Mouse (Mus musculus): ENCODE results near the gene Ceacam9. TPM values are rescaled to one million over a fixed set of nuclear protein-coding genes. Genes with fewer than 3 reads are reported as not detected.

Gene Ceacam9
- polyA plus RNA-seq, 1 experiment from 2014 or later, result not detected

- H3K9ac ChIP-seq, result no peak overlapping the region
- 52% methylated on average over 3 of the region's 3 CpGs for WGBS
- H3K4me1 ChIP-seq, result no peaks in the 10 kb centered on the region
- H3K27ac ChIP-seq, result no peak overlapping the region
- H3K36me3 ChIP-seq, result peaks cover 76% of the 10 kb centered on the region
- ATAC-seq (ENCODE audit: insufficient number of reproducible peaks, low FRiP score, low TSS enrichment, low read depth), result no peak
- no peak overlapping the region for H3K4me2 ChIP-seq
- no peak overlapping the region for H3K4me3 ChIP-seq
- no peaks in the 10 kb centered on the region for H3K27me3 ChIP-seq
- no peaks in the 10 kb centered on the region for H3K9me3 ChIP-seq
Measured at GRCm38 (mm10) chr7:16746093-16746492, 24.4 kb downstream of the Ceacam9 start.

DNA sequence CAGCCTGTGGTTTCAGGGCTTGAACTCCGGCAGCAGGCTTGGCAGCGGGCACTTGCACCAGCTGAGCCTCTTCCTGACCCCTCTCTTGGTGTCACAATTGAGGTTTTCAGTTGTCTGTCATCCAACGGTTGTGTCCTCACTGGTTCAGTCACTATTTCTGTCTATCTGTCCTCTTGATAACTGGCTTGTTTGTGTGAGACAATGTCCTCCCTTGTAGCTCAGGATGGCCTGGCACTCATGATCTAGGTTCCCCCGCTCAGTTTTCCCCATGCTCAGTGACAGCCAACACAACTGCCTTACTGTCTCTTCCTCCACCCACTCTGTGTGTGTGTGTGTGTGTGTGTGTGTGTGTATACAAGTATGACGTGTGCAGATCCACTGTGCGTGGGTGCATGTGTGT is 25.9 kb downstream of the Ceacam9 start:
- Histone ChIP-seq H3K4me2 (no peak overlapping the region), H3K27me3 (no peaks in the 10 kb centered on the region), H3K9ac (no peak overlapping the region), H3K4me1 (no peaks in the 10 kb centered on the region), H3K36me3 (peaks cover 68% of the 10 kb centered on the region), H3K9me3 (no peaks in the 10 kb centered on the region), H3K27ac (no peak overlapping the region), H3K4me3 (no peak overlapping the region)
- WGBS, result 86% methylated on average over 6 of the region's 6 CpGs
- no peak for ATAC-seq (ENCODE audit: insufficient number of reproducible peaks, low FRiP score, low TSS enrichment, low read depth)

GRCm38 (mm10) chr7:16752016-16752415 is 30.3 kb downstream of the Ceacam9 start:
- WGBS, result 79% methylated on average over 12 of the region's 12 CpGs
- no peak for ATAC-seq (ENCODE audit: insufficient number of reproducible peaks, low FRiP score, low TSS enrichment, low read depth)
- no peaks in the 10 kb centered on the region for H3K27me3 ChIP-seq

GRCm38 (mm10) chr7:16755362-16756017 is 33.8 kb downstream of the Ceacam9 start:
- Histone ChIP-seq H3K4me2 (no peak overlapping the region), H3K9me3 (no peaks in the 10 kb centered on the region), H3K4me1 (no peaks in the 10 kb centered on the region), H3K9ac (no peak overlapping the region), H3K4me3 (no peak overlapping the region), H3K27ac (no peak overlapping the region), H3K36me3 (no peaks in the 10 kb centered on the region), H3K27me3 (no peaks in the 10 kb centered on the region)
- WGBS, result 57% methylated on average over 17 of the region's 17 CpGs
- no peak for ATAC-seq (ENCODE audit: insufficient number of reproducible peaks, low FRiP score, low TSS enrichment, low read depth)

More at GRCm38 (mm10) chr7:16752016-16752415, 30.3 kb downstream of the Ceacam9 start:
- Histone ChIP-seq H3K9me3 (no peaks in the 10 kb centered on the region), H3K9ac (no peak overlapping the region), H3K36me3 (peaks cover 30% of the 10 kb centered on the region), H3K27ac (no peak overlapping the region), H3K4me1 (no peaks in the 10 kb centered on the region), H3K4me3 (no peak overlapping the region), H3K4me2 (no peak overlapping the region)

DNA sequence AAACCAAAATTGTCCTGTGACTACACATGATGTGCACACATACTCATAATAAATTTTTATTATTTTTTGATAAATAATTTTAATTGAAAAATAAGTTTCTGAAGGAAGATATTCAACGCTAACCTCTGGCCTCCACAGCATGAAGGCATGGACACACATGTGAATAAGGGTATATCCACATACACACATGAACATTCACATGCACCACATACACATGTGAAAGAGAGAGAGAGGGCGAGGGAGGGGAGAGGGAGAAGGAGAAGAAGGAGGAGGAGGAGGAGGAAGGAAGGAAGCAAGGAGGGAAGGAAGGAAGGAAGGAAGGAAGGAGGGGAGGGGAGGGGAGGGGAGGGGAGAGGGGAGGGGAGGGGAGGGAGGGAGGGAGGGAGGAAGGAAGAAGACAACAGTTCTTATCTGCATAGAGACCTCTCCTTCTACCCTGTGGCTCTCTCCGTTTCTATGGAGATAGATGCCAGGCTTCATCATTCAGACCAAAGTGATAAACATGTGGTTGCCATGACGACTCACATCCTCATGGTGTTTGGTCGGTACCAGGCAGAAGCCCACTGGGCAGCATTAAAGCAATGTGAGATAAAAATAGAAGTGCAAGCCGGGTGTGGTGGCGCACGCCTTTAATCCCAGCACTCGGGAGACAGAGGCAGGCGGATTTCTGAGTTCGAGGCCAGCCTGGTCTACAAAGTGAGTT is 37.3 kb downstream of the Ceacam9 start:
- H3K27me3 ChIP-seq, result no peaks in the 10 kb centered on the region
- H3K36me3 ChIP-seq, result no peaks in the 10 kb centered on the region
- H3K4me3 ChIP-seq, result no peak overlapping the region
- H3K27ac ChIP-seq, result no peak overlapping the region
- ATAC-seq (ENCODE audit: insufficient number of reproducible peaks, low FRiP score, low TSS enrichment, low read depth), result no peak
- no peaks in the 10 kb centered on the region for H3K9me3 ChIP-seq
- H3K4me2 ChIP-seq, result no peak overlapping the region
- peaks cover 11% of the 10 kb centered on the region for H3K4me1 ChIP-seq
- 79% methylated on average over 10 of the region's 11 CpGs for WGBS
- H3K9ac ChIP-seq, result no peak overlapping the region

- no peak for ATAC-seq (ENCODE audit: insufficient number of reproducible peaks, low FRiP score, low TSS enrichment, low read depth)
- Histone ChIP-seq H3K4me3 (no peak overlapping the region), H3K9me3 (no peaks in the 10 kb centered on the region), H3K4me2 (no peak overlapping the region), H3K27me3 (no peaks in the 10 kb centered on the region), H3K4me1 (peaks cover 11% of the 10 kb centered on the region), H3K36me3 (no peaks in the 10 kb centered on the region), H3K9ac (no peak overlapping the region), H3K27ac (peak overlapping the region; percentile 57; the same call in 1 of the 2 replicates)
- 22% methylated on average over 8 of the region's 8 CpGs for WGBS
Measured at GRCm38 (mm10) chr7:16760292-16760691, 38.6 kb downstream of the Ceacam9 start.

DNA sequence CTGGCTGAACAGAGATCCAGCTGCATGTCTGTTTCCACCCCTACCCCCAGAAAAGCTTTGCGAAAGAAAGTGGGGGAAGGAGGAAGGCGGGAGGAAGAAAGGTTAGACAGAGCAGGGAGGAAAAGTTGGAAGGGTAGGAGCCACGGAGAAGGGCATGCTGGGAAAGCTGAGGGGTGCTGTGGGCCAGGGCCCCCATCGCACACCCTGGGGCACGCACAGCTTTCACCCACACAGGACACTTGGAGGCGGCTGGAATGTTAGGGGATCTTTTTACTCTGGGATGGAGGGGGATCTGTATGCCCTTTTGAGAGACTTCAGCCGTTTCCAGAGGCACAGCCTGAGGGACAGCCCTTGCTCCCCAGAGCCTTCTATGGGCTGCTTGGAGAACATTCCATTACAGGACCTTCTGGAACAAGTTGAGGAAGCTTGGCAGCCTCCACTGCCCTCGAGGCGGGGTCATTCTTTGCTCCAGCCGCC is 39.3 kb downstream of the Ceacam9 start:
- 20% methylated on average over 10 of the region's 10 CpGs for WGBS
- Histone ChIP-seq H3K27me3 (no peaks in the 10 kb centered on the region), H3K4me2 (peak overlapping the region; percentile 25; the same call in 1 of the 2 replicates), H3K4me1 (peaks cover 11% of the 10 kb centered on the region), H3K9me3 (no peaks in the 10 kb centered on the region), H3K36me3 (no peaks in the 10 kb centered on the region), H3K4me3 (no peak overlapping the region), H3K27ac (peak overlapping the region; percentile 85), H3K9ac (no peak overlapping the region)
- ATAC-seq (ENCODE audit: insufficient number of reproducible peaks, low FRiP score, low TSS enrichment, low read depth), result peak; percentile 57; the same call in 1 of the 2 replicates

GRCm38 (mm10) chr7:16761630-16762029 is 39.9 kb downstream of the Ceacam9 start:
- ATAC-seq (ENCODE audit: insufficient number of reproducible peaks, low FRiP score, low TSS enrichment, low read depth), result no peak
- Histone ChIP-seq H3K9me3 (no peaks in the 10 kb centered on the region), H3K4me1 (peaks cover 11% of the 10 kb centered on the region), H3K4me2 (no peak overlapping the region), H3K9ac (no peak overlapping the region), H3K27me3 (no peaks in the 10 kb centered on the region), H3K27ac (peak overlapping the region; percentile 78), H3K36me3 (no peaks in the 10 kb centered on the region), H3K4me3 (no peak overlapping the region)
- 18% methylated on average over 5 of the region's 5 CpGs for WGBS

DNA sequence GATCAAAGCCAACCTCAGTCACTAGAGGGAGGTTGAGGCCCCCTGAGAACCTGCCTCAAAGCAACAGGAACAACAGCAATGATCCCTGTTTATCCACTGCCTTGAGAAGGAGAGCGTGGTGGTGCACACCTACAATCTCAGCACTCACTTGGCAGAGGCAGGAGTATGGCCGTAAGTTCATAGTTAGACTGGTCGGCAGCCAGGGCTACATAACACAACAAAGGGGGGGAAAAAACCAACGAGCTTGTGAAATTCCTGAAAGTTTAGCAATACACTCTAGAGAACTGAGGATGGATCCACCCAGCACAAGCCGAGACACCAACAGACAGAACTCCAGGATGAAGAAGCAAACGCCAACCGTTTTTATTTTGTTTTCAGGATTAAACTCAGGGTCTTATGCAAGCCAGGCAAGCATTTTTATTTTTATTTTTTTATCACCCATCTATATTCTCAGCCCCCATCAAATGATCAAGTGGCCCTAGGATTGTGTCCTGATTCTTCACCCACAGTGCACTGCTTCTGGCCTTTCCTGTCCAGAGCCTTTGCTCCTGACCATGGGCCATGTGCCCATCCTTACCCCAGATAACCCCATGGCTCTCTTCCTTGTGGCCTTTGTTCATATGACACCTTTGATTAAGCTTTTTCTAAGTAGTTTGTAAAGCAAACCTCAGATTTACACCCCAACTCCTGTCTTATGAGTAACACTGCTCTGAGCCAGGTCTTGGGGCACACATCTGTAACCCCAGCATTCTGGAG is 41.9 kb downstream of the Ceacam9 start:
- Histone ChIP-seq H3K4me3 (no peak overlapping the region), H3K27me3 (no peaks in the 10 kb centered on the region), H3K9me3 (no peaks in the 10 kb centered on the region), H3K4me1 (peaks cover 11% of the 10 kb centered on the region), H3K36me3 (no peaks in the 10 kb centered on the region), H3K4me2 (no peak overlapping the region), H3K9ac (no peak overlapping the region), H3K27ac (no peak overlapping the region)
- WGBS, result 76% methylated on average over 7 of the region's 7 CpGs
- no peak for ATAC-seq (ENCODE audit: insufficient number of reproducible peaks, low FRiP score, low TSS enrichment, low read depth)

DNA sequence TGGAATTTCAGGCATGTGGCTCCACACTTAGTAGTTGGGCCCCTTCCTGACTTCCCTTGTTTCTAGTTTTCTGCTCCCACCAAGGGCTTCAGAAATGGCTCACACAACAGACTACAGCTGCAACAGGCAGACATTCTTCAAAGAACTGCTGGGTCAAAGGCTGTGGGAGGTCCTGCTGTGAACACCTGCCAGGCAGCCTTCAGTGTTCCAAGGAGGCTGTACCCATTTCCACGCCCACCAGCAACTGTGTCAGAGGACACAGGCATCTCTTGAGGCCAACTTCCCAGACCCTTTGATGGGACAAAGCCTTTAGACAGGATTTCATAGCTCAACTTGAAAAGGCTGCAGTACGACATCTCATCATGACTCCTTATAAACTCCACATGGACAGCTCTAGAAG is 44.7 kb downstream of the Ceacam9 start:
- Histone ChIP-seq H3K27ac (no peak overlapping the region), H3K27me3 (no peaks in the 10 kb centered on the region), H3K9ac (no peak overlapping the region), H3K4me1 (peaks cover 5% of the 10 kb centered on the region), H3K4me3 (no peak overlapping the region), H3K4me2 (no peak overlapping the region), H3K36me3 (no peaks in the 10 kb centered on the region), H3K9me3 (no peaks in the 10 kb centered on the region)
- WGBS, result 46% methylated on average over 2 of the region's 2 CpGs
- no peak for ATAC-seq (ENCODE audit: insufficient number of reproducible peaks, low FRiP score, low TSS enrichment, low read depth)

All from limb, embryonic 15.5 days (tissue).